Mouse (Mus musculus) olfactory bulb, adult 2 months (tissue): ENCODE measurements around the gene Caskin1. TPM values are rescaled to one million over a fixed set of nuclear protein-coding genes. Genes with fewer than 3 reads are reported as not detected.
"Not testable (repeated sequence)": the region's sequence is repeated elsewhere in the genome, so short reads cannot be mapped to it uniquely, and the experiment has no call there.

Experiments
- H3K27ac ChIP-seq: fragments of 200-500 bp; 2 replicates; pipeline ENCODE4 v1.5.1; 2012; ENCODE audit warnings: low read depth, low read length; ENCODE audit not compliant: insufficient read depth
- H3K4me1 ChIP-seq: fragments of 200-500 bp; 2 replicates; pipeline ENCODE4 v1.6.1; 2012; ENCODE audit warnings: low read length; ENCODE audit not compliant: control insufficient read depth, insufficient read depth
- H3K4me3 ChIP-seq: fragments of 200-500 bp; 2 replicates; pipeline ENCODE4 v1.5.1; 2012; ENCODE audit warnings: mild to moderate bottlenecking, low read depth, low read length, moderate library complexity; ENCODE audit not compliant: insufficient read depth
- CTCF ChIP-seq: fragments of 200-500 bp; IDR thresholded peaks from 2 replicates; pipeline ENCODE4 v1.5.1; 2012; ENCODE audit warnings: low read depth, mild to moderate bottlenecking, low read length, moderate library complexity; ENCODE audit not compliant: insufficient read depth
- POLR2A ChIP-seq: fragments of 200-500 bp; IDR thresholded peaks from 2 replicates; pipeline ENCODE4 v1.6.1; 2012; ENCODE audit warnings: mild to moderate bottlenecking, low read depth, low read length, moderate library complexity; ENCODE audit not compliant: insufficient read depth
- WGBS: fragments of 180-500 bp; shearing (Covaris S2); methylation state at CpG from one replicate; pipeline ENCODE4 v1.1.7; 2018; 5-methylcytosine and 5-hydroxymethylcytosine counted together
- polyA plus RNA-seq: library from polyadenylated mRNA; stranded (reverse); fragments of >200 nt; gene quantifications from 2 replicates; pipeline ENCODE4 v1.2.4, GENCODE M21; 2012; ENCODE audit warnings: low replicate concordance; ENCODE audit not compliant: missing spikeins, insufficient read depth, insufficient read length

Gene Caskin1
- polyA plus RNA-seq, 1 experiment, result not detected

DNA sequence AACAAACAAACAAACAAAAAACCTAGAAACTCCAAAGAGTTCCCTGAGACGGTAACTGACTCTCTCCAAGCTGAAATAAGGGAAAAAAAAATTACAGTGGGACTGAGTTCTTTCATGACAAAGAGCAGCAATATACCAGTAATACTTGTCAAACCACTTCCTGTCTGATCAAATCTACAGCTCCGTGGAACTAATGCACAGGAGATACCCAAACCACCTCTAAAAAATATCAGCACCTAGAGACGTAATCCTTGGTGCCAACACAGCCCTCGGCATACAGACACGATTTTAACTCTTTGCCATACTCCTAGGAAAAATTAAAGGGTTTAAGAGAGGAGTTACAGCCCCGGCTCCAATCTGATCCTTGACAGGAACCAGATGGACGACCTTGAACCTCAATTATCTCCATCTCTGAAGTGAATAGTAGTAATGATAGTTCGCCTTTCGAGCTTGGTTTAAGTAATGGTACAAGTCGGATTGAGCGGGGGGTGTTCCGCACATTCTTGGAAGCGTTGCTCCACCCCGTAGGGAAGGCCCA lies 34.1 kb upstream of the Caskin1 start:
- H3K4me3 ChIP-seq, result peak overlapping the region; percentile 79
- H3K4me1 ChIP-seq, result no peaks in the 10 kb centered on the region
- TF ChIP-seq CTCF (no peak), POLR2A (no peak)
- WGBS, result 2% methylated on average over 14 of the region's 14 CpGs
- peak overlapping the region; percentile 91 for H3K27ac ChIP-seq

DNA sequence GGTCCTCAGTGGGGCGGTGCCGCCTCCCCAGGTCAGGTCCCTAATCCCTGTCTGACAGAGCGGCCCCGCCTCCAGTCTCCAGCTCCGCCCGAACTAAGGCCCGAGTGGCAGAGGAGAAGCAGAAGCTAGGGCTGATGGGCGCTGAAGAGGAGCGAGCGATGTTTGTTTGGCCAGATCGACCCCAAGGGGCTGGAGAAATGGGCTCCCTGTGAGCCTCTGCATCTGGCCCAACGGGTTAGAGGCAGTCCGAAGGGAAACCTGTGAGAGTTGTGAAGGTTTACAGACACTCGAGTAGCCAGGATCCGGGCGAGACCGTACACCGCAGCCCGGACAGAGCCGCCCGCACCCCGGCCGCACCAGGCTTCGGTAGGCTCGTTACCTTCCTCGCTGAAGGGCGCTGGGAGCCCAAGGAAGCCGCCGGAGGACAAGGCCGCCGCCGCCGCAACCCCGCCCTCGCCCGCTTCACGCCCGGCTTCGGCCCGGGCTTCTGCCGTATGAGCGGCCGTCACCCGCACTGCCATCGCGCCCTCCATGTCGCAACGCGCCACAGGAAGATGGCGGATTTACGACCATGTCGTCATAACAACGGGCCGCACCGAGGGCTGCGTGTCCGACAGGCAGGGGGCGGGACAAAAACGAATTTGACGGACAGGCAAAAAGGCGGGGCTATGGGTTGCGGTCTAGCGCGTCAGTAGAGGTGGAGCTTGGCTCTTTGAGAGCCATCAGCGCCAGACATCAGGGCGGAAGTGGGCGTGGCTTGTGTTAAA lies 33.5 kb upstream of the Caskin1 start:
- under 1% methylated on average over 67 of the region's 67 CpGs for WGBS
- Histone ChIP-seq H3K4me3 (peak overlapping the region; percentile 79), H3K4me1 (no peaks in the 10 kb centered on the region), H3K27ac (peak overlapping the region; percentile 91)
- TF ChIP-seq CTCF (no peak), POLR2A (peak; percentile 85)

DNA sequence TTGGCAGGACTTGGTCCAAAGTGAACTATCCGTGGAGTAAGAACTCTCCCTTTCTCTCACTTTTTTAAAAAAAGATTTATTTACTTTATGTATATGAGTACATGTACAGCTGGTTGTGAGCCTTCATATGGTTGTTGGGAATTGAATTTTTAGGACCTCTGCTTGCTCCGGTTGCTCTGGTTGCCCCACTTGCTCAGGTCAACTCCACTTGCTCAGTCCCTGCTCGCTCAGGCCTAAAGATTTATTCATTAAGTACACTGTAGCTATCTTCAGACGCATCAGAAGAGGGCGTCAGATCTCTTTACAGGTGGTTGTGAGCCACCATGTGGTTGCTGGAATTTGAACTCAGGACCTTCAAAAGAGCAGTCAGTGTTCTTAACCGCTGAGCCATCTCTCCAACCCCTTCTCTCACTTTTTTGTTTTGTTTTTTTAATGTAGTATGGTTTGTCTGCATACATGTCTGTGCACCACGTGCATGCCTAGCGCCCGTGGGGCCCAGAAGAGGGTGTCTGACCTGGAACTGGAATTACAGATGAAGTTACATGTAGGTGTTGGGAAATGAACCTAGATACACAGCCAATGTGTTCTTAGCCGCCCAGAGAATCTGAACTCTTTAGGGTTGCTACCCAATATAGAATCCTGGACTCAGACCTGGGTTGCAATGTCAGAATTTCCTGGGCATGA lies 32.7 kb upstream of the Caskin1 start:
- 48% methylated on average over 10 of the region's 10 CpGs for WGBS
- not testable (repeated sequence) for H3K4me1 ChIP-seq, H3K4me3 ChIP-seq, H3K27ac ChIP-seq

DNA sequence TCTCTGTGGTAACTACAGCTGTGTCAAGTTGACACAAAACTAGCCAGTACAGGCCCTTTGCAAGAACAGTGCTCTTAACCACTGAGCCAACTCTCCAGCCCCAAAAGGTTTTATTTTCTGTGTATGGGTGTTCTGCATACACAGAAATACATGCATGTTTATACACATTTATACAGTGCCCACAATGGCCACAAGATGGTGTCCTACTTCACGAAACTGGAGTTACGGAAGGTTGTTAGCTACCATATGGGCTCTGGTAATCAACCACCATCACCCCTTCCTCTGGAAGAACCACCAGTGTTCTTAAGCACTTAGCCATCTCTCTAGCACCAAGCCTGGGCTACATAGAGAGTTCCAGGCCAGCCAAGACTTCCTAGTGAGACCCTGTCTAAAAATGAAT lies 26.8 kb upstream of the Caskin1 start:
- TF ChIP-seq POLR2A (no peak), CTCF (no peak)
- no peak overlapping the region for H3K4me3 ChIP-seq
- H3K4me1 ChIP-seq, result peaks cover 2% of the 10 kb centered on the region; the same call in 1 of the 2 replicates
- 76% methylated on average over 2 of the region's 2 CpGs for WGBS
- no peak overlapping the region for H3K27ac ChIP-seq

DNA sequence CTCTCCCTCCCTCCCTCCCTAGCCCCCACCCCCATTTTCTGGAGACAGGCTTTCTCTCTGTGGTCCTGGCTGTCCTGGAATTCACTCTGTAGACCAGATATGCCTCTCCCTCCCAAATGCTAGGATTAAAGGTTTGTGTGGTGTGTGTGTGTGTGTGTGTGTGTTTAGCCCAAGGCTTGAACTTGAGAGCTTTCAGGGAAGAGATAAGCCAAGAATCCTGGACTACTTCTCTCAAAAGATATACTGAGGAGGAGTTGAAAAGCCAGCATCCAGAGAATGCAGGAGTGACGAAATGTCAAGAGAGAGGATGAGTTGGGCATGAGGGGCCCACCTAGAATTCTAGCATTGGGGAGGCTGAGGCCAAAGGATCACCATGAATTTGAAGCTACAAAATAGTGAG lies 25.5 kb upstream of the Caskin1 start:
- Histone ChIP-seq H3K4me3 (no peak overlapping the region), H3K27ac (no peak overlapping the region), H3K4me1 (peaks cover 2% of the 10 kb centered on the region; the same call in 1 of the 2 replicates)
- 100% methylated on average over 1 of the region's 1 CpGs for WGBS
- TF ChIP-seq CTCF (no peak), POLR2A (no peak)

DNA sequence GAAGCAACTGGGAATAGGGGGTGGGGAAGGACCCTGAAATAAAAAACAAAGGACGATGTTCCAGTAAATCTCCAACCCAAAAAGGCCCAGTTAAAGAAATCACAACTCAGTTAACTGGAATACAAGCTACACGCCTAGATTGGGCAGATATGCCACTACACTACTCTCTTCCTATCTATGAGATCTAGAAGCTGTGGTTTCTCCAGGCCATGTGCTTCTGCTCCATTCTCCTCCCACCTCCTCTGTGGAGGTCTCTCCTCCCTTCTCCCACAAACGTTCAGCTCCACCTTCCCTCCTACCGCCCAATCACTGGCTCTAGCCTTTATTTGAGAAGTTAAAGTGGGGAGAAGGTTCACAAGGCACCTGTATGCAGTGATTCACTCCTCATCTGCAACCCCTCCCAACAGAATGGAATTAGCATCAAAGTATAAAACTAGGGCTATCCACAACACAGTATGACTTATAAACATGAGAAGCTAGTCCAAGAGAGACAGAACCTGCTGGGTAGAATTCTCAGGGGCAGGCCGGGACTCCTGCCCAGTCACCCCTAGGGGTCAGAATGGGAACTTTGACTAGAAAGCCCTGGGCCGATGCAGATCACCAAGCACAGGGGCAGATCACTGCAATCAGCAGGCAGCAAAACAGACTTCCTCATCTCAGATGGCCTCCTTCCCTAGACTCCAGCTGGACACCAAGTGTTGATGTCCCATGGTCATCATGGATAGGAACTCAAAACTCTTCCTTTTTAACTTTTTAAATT lies 24.8 kb upstream of the Caskin1 start:
- 48% methylated on average over 6 of the region's 6 CpGs for WGBS

DNA sequence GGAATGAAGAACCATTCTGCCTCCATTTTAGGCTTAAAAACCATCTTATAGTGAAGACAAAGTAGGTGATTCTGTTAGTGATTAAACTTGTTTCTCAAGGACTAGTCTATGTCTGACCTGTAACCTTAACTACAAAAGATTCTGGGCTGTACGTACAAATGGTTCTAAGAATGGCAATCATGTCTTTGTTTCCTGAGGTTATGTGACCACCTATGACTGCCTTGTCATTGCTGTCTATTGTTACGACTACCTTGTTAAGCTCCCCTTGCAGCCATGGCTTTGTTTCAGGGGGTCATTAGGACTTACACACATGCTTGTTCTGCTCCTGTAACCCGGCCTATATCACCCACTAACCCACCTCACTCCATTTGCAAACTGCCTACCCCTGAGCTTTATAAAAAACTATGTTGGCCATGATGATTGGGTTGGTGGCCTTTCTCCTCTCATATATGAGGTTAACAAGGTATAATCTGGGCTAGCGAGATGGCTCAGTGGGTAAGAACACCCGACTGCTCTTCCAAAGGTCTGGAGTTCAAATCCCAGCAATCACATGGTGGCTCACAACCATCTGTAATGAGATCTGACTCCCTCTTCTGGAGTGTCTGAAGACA lies 19.7 kb upstream of the Caskin1 start:
- WGBS, result 93% methylated on average over 5 of the region's 5 CpGs
- H3K27ac ChIP-seq, result no peak overlapping the region
- TF ChIP-seq POLR2A (no peak), CTCF (no peak)
- H3K4me1 ChIP-seq, result peaks cover 23% of the 10 kb centered on the region
- H3K4me3 ChIP-seq, result no peak overlapping the region

More for the DNA sequence above, 24.8 kb upstream of the Caskin1 start:
- TF ChIP-seq CTCF (no peak), POLR2A (no peak)
- Histone ChIP-seq H3K4me1 (peaks cover 2% of the 10 kb centered on the region; the same call in 1 of the 2 replicates), H3K4me3 (no peak overlapping the region), H3K27ac (no peak overlapping the region)

DNA sequence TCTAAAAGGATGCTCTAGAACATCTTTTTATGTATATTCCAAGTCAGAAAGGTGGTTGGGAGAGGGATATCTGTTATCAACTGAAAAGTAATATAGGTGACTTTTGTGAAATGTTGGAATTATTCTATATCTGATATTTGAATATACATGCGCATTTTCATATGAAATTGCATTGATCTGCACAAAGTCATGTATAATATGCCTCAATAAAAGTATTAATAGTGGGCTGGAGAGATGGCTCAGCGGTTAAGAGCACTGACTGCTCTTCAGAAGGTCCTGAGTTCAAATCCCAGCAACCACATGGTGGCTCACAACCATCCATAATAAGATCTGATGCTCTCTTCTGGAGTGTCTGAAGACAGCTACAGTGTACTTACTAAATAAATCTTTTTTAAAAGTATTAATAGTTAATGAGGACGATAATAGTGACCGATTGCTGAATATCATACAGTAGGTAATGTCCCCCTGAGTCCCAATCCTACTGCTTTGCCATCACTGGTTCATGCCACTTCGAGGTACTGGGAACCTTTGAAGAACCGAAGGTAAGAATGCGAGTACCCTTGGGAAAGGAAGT lies 19.0 kb upstream of the Caskin1 start:
- WGBS, result 19% methylated on average over 7 of the region's 7 CpGs
- peak overlapping the region; percentile 81 for H3K27ac ChIP-seq
- H3K4me3 ChIP-seq, result peak overlapping the region; percentile 76
- H3K4me1 ChIP-seq, result peaks cover 29% of the 10 kb centered on the region
- TF ChIP-seq CTCF, result no peak
- no peak for TF ChIP-seq POLR2A
